Mouse (Mus musculus) ovary, adult 18-20 months (tissue): ENCODE results near the gene Cxcr4.
"Not testable (repeated sequence)": the region's sequence is repeated elsewhere in the genome, so short reads cannot be mapped to it uniquely, and the experiment has no call there.

ENCODE experiments used
- DNase-seq: peaks from one replicate; pipeline ENCODE4 v3.0.0; 2022; ENCODE audit warnings: low spot score, mixed read lengths

Cxcr4 gene

DNA sequence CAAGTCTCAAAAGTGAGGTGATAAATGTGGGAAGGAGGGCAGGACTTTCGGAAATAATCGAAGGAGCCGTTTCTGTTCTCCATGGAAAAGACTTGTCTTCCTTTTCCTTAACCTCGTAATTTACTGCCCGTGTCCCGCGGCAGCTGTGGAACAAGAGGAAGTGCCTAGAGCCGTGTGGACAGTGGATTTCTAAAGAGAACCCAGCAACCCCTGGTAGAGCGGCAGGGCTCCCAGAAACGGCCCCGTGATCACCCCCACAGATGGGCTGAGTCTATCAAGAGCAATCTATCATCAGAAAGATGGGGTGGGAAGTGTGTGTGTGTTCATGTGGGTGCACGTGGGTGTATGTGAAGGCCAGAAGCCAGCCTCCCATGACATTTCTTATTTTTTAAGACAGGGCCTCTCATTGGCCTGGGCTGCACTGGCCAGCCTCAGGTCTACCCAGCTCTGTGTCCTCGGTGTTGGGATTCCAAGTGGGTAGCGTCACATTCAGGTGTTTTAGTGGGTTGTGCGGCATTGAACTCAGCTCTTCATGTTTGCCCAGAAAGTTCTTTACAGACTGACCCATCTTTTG lies 5.2 kb upstream of the Cxcr4 start:
- no peak for DNase-seq

- DNase-seq: no peak
Observed at GRCm38 (mm10) chr1:128595528-128595927, 3.4 kb upstream of the Cxcr4 start.

DNA sequence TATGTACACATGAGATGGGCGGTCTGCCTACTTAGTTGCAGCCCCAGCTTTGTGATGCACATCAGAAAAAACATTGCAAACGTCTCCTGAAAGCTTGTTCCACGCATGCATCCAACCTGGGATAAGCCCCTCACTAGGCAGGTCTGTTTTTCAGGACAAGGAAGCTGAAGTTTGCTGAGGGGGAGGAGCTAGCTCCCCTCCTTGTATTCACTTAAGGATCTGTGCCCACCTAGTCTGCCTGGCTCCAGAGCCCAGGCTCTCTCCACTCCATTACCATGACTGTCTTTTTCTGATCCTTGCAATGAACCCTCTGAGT lies 3.0 kb upstream of the Cxcr4 start:
- DNase-seq: no peak

DNA sequence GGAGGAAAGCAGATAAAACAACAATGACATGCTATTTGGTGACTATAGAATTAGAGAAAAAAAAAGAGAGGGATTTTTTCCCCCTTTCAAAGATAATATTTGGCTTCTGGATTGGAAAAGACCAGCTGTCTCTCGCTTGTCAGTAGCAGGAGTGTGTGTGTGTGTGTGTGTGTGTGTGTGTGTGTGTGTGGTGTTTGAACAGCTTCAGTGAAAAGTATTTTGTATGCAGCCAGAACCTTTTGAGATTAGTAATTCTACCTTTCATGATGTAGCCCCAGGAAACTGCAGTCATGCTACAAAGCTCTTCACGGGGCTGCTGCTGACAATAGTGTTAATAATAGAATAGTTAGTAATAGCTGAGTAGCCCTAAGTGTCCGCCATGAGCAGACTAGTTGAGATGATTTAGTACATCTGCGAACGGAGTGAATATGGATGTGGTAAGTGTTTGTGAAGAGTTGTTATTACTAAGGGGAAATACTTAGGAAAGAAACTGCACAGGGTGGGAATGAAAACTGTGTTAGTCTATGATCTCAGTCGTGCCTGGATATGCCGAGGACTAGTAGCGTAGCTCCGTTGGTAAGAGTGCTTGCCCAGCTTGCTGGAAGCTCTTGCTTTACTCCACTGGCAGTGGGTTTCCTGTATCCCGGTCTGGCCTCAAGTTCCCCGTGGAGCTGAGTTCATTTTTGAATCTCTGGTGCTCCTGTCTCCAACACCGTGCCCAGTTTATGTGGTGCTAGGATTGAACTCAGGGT lies 2.4 kb upstream of the Cxcr4 start:
- no peak for DNase-seq

GRCm38 (mm10) chr1:128592961-128593501 lies 938 bp upstream of the Cxcr4 start:
- DNase-seq: no peak

GRCm38 (mm10) chr1:128591721-128592210 lies 327 bp downstream of the Cxcr4 start:
- DNase-seq: no peak

DNA sequence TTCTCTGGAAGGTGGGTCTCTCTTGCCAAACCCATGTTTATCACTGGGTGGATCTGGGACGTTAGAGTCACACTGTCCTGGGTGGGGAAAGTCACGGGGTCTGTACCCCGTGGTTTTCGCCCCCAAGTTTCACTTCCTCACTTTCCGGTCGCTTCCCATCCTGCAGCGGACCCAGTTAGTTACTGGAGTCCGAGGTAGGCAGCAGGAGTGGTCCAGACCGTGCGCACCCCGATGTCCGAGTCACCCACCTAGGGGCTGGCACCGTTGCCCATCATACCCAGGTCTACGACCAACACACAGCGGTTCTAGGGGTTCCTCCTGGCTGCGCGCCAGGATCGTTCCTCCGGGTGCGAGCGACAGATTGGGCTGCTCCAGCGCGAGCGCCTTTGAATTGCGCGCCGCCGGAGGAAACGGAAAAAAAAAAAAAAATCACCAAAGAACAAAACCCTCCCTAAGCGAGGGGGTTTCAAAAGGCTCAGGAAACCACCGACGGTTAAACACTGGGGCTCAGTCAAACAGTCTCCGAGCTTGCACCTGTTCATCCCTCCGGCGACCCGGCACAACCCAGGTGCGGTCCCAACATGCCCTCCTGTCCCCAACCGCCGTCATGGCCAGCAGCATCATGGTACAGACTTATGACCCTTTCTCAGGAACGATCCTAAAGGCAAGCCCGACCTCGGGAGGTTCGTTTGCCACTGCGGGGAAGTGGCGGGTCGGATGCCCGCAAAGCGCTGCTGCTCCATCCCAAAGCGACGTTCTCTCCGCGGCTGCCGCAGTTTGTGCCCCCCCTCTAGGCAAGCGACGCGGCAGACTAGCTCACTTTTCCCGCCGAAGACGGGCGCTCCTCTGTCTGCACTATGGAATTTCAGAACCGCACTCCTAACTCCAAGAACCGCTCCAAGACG lies 1.0 kb downstream of the Cxcr4 start:
- no peak for DNase-seq

- DNase-seq: no peak
Observed at GRCm38 (mm10) chr1:128590011-128590410, 2.1 kb downstream of the Cxcr4 start.

DNA sequence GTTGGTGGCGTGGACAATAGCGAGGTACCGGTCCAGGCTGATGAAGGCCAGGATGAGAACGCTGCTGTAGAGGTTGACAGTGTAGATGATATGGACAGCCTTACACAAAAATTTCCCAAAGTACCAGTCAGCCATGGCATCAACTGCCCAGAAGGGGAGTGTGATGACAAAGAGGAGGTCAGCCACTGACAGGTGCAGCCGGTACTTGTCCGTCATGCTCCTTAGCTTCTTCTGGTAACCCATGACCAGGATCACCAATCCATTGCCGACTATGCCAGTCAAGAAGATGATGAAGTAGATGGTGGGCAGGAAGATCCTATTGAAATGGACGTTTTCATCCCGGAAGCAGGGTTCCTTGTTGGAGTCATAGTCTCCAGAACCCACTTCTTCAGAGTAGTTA lies 2.6 kb downstream of the Cxcr4 start:
- no peak for DNase-seq

DNA sequence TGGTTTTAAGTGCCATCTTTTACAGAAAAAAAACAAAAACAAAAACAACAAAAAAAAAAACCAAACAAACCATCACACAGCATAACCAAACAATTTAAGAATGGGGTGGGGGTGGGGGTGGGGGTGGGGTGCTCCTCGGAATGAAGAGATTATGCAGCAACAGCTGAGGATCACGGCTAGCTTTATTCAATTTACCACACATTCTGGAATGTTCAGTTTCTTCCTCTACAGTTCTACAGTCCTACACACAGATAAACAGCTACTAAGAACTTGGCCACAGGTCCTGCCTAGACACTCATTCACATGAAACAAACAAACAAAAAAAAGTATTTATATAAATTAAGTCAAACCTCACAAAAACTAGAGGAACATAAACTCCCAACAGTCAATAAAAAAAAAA lies 3.8 kb downstream of the Cxcr4 start:
- DNase-seq: no peak

- no peak for DNase-seq
Observed at GRCm38 (mm10) chr1:128586928-128587780, 4.9 kb downstream of the Cxcr4 start.

DNA sequence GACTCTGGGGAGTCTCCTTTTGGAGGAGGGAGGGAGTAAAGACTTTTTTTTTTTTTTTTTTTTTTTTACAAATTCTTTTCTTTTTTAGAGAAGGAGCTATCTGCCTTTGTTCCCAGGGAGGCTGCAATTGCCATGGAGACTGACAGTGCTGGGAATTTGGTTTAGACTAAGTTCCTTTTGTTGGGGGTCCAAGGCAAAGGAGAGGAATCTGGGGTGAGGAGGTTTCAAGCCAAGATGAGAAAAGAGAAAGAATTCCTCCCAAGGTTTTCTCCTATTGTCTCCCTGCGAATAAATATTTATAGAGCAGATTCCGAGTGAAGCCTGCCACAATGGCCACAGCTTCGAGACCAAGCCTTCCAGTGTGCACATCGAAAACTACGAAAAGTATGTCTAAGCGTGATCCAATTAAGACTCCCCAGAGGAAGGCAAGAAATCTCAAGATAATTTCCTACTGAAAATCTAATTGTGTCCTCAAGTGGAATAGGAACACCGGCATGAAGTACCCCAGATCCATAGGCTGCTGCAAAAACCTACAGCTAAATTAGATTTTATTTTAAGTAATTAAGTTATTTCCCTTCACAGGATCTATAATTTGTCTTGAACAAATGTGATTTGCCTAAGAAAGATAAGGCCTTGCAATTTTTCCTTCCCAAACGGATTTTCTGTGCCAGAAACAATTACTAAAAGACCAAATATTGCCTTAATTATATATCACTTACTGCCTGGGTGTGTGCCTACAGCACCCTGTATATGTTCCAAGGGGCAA lies 5.7 kb downstream of the Cxcr4 start:
- DNase-seq: no peak

DNA sequence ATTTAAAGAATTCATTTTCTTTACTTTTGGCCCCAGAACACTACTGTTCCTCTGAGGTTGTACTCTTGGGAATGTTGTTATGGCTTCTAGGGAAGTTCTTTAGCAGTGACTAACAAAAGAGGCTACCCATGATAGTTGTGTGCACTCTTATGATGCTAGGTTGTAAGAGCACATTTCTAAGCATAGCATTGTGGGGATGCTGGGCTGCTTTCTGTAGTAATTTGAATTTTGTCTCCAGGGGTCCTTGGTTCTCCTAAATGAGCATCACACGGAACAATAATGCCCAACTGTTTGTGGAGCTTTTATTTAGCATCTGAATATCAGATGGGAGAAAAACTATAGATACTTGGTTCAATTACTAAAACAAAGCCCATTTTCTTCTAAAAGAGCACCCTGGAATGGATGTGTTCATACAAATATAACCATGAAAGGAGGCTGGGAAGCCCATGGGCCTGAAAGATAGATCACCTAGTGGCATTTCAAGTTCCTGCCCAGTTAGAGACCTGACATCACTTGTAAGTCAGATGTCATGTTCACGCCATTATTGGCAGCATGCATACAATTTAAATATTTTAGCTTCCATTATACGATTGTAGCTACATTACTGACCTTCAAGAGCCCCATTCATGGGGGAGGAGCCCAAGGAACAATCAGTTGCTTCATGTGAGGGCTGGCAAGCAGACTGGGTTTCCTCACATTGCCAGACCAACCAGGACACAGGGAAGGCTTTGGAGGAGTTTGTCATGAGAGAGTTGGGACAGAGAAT lies 6.5 kb downstream of the Cxcr4 start:
- no peak for DNase-seq

DNA sequence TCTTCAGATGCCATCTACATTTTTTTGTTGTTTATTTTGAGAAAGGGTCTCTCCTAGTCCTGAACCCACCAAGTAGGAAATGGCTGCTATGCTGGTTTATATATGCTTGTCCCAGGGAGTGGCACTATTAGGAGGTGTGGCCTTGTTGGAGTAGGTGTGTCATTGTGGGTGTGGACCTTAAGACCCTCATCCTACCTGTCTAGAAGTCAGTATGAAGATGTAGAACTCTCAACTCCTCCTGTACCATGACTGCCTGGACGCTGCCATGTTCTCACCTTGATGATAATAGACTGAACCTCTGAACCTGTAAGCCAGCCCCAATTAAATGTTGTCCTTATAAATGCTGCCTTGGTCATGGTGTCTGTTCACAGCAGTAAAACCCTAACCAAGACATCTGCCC lies 7.4 kb downstream of the Cxcr4 start:
- not testable (repeated sequence) for DNase-seq

DNA sequence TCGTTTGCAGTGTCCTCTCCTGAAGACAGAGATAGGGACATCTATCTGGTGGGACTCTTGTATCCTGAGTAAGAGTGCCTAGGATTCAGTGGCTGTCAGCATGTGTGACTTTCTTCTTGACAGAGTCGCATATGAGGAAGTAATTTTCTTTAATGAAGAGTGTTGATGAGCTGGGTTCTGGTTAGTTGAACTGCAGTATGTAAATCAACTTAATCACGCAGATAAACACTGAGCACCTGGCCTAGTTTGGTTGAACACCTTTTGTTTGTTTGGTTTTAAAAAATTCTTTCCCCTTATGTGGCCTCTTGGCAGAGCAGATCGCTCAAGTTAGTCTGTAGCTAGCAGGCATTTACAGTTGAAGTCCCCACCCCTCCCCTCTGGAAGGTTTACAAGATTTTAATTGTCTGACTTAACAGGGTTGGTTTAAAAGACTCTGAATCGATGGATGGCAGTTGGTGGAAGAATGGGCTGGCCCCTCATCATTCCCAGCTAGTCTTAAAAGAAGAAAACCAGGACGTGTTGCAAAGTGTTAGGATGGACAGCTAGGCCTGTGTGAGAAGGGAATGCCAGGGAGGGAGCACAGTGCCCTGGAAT lies 8.7 kb downstream of the Cxcr4 start:
- no peak for DNase-seq

DNA sequence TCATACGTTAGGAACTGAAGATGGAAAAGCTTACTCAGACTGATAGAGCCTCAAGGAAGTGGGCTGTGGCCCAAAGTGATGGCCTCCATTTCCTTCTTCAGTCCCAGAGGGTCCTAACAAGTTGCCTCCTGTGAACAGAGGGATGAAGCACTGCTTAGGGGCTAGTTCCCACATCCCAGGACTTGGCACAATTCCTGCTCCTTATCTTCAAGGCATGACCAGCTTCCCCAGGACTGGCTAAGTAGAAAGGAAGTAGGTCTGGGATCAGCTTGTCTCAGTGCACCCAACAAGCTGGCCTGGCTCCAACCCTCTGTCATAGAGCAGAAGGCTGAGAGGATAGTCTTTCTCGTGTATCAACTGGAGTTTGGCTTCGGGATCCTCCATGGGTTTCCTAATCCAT lies 11.8 kb downstream of the Cxcr4 start:
- no peak for DNase-seq

GRCm38 (mm10) chr1:128578454-128578853 lies 13.6 kb downstream of the Cxcr4 start:
- no peak for DNase-seq

DNA sequence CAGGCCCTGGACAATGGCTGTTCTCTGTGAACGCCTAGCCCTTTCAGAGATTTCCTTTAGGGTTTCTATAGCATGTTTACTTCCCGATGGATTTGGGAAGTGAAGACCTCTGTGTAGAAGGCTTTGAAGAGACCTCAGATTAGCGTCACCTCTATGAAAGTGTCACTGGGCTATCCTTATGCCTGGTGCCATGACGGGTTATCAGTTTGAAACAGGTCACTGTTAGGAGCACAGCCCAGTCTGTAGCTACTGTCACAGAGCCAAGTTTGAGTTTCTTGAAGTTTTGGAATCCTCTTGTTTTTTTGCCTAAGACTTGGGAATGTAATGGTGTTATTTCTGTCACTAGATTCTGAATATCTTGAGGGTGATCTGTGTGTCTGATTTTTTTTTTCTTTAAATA lies 17.0 kb downstream of the Cxcr4 start:
- no peak for DNase-seq

DNA sequence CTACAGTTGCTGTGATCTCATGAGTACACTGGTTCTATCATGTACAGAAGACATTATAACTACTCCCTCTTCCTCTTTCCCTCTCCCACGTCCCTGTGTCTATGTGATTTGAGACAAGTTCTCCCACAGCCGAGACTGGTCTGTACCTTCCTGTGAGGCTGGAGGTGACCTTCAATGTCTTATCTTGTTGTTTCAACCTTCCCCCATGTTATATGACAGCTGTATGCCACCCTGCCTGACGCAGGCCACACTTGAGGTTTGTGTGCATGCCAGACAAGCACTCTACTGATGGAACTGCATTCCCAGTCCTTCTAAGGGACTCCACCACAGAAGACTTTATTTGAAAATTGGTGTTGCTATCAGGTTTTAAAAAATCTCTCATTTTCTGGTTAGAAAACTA lies 21.1 kb downstream of the Cxcr4 start:
- DNase-seq: no peak
